Mouse (Mus musculus): ENCODE results near the gene Magea1. TPM values are rescaled to one million over a fixed set of nuclear protein-coding genes. Genes with fewer than 3 reads are reported as not detected.
"Not testable (repeated sequence)": the region's sequence is repeated elsewhere in the genome, so short reads cannot be mapped to it uniquely, and the experiment has no call there.

The Magea1 gene
- not detected in 2 replicates for polyA plus RNA-seq (2011; ENCODE audit: insufficient read depth, insufficient read length, low replicate concordance, missing spikeins)

DNA sequence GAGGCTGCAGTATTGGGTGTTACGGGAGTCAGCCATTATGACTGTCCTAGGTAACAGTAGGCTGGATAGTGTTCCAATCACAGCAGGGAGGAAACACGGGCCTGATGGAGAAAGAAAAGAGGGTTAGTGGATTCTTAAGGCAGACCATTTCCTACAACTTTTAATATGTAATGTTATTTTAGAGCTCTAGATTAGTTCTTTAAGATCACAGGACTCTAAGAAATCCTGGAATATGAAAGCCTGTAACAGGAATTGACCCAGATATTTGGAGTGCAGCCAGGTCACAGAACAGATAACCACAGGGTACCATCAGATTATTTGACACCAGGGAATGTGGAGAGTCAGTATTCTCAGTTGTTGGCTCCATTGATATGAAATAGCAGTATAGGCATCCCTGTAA, at the start of gene Magea1:
Magea1 (minus strand) TSS at position 101 of the 400 bp plus-strand sequence.
- H3K27ac ChIP-seq (ENCODE audit: control insufficient read depth, insufficient read depth, low read depth, low read length, poor library complexity), result not testable (repeated sequence)
- 67% methylated on average over 1 of the region's 2 CpGs for WGBS

DNA sequence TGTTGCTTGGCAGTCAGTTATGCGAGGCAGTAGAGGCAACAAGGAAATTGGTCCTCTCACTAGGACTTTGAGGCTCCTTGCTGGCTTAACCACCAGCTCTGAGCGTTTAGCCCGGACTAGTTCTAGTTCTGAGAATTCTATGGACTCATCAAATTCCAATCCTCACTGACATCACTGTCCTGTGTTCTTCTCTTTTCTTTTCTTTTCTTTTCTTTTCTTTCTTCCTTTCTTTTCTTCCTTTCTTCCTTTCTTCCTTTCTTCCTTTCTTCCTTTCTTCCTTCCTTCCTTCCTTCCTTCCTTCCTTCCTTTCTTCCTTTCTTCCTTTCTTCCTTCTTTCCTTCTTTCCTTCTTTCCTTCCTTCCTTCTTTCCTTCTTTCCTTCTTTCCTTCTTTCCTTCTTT, 38.7 kb upstream of the Magea1 start, which contains the start of gene Cldn34b2:
Cldn34b2 (minus strand) TSS at position 101 of the 400 bp plus-strand sequence.
- H3K4me3 ChIP-seq (replicated peaks; ENCODE audit: control insufficient read depth, low read depth, low read length); H3K27ac ChIP-seq (ENCODE audit: control insufficient read depth, insufficient read depth, low read depth, low read length, poor library complexity); H3K4me1 ChIP-seq (ENCODE audit: control insufficient read depth, insufficient read depth, low read length): not testable (repeated sequence)
- 76% methylated on average over 3 of the region's 3 CpGs for WGBS

More for the DNA sequence above, at the start of gene Magea1:
- H3K4me3 ChIP-seq (replicated peaks; ENCODE audit: control insufficient read depth, low read depth, low read length); H3K4me1 ChIP-seq (ENCODE audit: control insufficient read depth, insufficient read depth, low read length): not testable (repeated sequence)

DNA sequence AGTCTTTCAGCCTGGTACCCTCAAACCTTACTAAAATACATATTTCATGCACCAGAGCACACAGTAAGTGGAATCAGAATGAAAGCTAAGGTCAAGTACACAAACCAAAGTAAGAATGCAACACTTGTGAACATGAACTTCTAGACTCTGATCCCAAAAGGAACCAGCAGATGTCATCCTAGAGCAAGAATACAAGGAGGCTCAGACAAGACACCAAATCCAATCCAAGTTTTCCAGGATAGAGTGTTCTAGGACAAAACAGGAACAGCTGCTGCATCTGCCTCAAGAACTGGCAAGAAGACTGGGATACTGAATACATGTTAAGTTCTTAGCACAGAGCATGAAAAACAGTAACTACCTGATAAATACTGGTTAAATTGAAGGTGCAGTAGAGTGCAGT, 8.4 kb upstream of the Magea1 start:
- Histone ChIP-seq H3K4me1 (ENCODE audit: control insufficient read depth, insufficient read depth, low read length) (no peaks in the 10 kb centered on the region), H3K4me3 (replicated peaks; ENCODE audit: control insufficient read depth, low read depth, low read length) (no peak overlapping the region), H3K27ac (ENCODE audit: control insufficient read depth, insufficient read depth, low read depth, low read length, poor library complexity) (no peak overlapping the region)
- no peak for TF ChIP-seq CTCF (IDR thresholded peaks at IDR 0.05; ENCODE audit: control insufficient read depth, insufficient read depth, low read length)
- no peak for TF ChIP-seq POLR2A (IDR thresholded peaks at IDR 0.05; ENCODE audit: borderline replicate concordance, control insufficient read depth, low read depth, low read length)

DNA sequence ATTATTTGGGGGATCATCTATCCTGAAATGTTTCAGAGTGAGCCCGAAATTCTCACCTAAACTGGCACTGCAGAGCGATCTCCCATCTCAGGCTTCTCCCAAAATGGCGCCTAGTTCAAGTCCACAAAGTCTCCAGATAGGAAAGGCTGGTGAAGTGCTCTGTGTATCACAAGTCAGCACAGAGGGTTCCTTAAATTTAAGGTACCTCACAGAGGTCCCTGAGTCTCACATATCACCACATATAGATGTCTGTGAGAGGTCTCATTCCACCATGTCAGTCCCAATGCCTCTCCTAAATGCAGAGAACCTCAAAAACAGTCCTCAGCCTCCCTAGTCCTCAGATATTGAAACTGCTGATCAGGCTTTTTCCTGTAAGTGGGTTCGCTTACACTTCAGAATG, 4.0 kb upstream of the Magea1 start, which contains the start of gene Magea2:
Magea2 (minus strand) TSS at position 101 of the 400 bp plus-strand sequence.
- not testable (repeated sequence) for H3K4me1 ChIP-seq (ENCODE audit: control insufficient read depth, insufficient read depth, low read length); H3K27ac ChIP-seq (ENCODE audit: control insufficient read depth, insufficient read depth, low read depth, low read length, poor library complexity); H3K4me3 ChIP-seq (replicated peaks; ENCODE audit: control insufficient read depth, low read depth, low read length)
- 77% methylated on average over 4 of the region's 4 CpGs for WGBS

DNA sequence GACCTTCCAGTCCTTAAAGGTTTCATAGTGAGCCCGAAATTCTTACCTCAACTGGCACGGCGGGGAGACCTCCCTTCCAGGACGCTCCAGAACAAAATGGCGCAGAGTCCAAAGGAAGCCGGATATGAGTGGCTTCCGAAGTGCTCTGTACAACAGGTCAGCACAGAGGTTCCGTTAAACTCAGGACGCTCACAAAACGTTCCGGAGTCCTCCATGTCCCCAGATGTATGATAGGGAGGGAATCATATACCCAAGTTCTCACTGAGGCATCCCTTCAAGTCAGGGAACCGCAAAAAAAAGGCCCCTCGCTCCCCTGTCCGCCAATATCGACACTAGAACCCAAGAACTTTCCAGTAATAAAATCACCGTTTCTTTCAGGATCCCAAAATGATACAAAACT, 26.5 kb downstream of the Magea1 start, which contains the start of gene Magea5:
Magea5 (minus strand) TSS at position 101 of the 400 bp plus-strand sequence.
- not testable (repeated sequence) for H3K4me1 ChIP-seq (ENCODE audit: control insufficient read depth, insufficient read depth, low read length); H3K4me3 ChIP-seq (replicated peaks; ENCODE audit: control insufficient read depth, low read depth, low read length); H3K27ac ChIP-seq (ENCODE audit: control insufficient read depth, insufficient read depth, low read depth, low read length, poor library complexity)
- 81% methylated on average over 14 of the region's 16 CpGs for WGBS

Other genes with a start within 250 kb of the Magea1 start
- gene Cldn34b1, start 199.5 kb downstream of the Magea1 start, polyA plus RNA-seq (2011; ENCODE audit: insufficient read depth, insufficient read length, low replicate concordance, missing spikeins), result not detected in 2 replicates
- not detected in 2 replicates for gene Magea6, start 153.8 kb downstream of the Magea1 start, polyA plus RNA-seq (2011; ENCODE audit: insufficient read depth, insufficient read length, low replicate concordance, missing spikeins)
- not detected in 2 replicates for gene Magea3, start 140.3 kb downstream of the Magea1 start, polyA plus RNA-seq (2011; ENCODE audit: insufficient read depth, insufficient read length, low replicate concordance, missing spikeins)
- not detected in 2 replicates for gene Magea8, start 93.9 kb downstream of the Magea1 start, polyA plus RNA-seq (2011; ENCODE audit: insufficient read depth, insufficient read length, low replicate concordance, missing spikeins)
- not detected in 2 replicates for gene Magea5, start 26.6 kb downstream of the Magea1 start, polyA plus RNA-seq (2011; ENCODE audit: insufficient read depth, insufficient read length, low replicate concordance, missing spikeins)
- gene Magea2, start 3.9 kb upstream of the Magea1 start, polyA plus RNA-seq (2011; ENCODE audit: insufficient read depth, insufficient read length, low replicate concordance, missing spikeins), result not detected in 2 replicates
- gene Cldn34b2, start 38.6 kb upstream of the Magea1 start, polyA plus RNA-seq (2011; ENCODE audit: insufficient read depth, insufficient read length, low replicate concordance, missing spikeins), result 1.4 TPM in 1 of 2 replicates, not detected in the other
- gene Sat1, start 126.7 kb upstream of the Magea1 start, polyA plus RNA-seq (2011; ENCODE audit: insufficient read depth, insufficient read length, low replicate concordance, missing spikeins), result 133 and 282 TPM in 2 replicates
- 9.3 and 32.8 TPM in 2 replicates for gene Acot9, start 172.7 kb upstream of the Magea1 start, polyA plus RNA-seq (2011; ENCODE audit: insufficient read depth, insufficient read length, low replicate concordance, missing spikeins)

All from bone marrow, adult 2 months (tissue).